Mouse (Mus musculus): Measurements from ENCODE around the gene Dtnb. TPM values are rescaled to one million over a fixed set of nuclear protein-coding genes. Genes with fewer than 3 reads are reported as not detected.

The Dtnb gene
- polyA plus RNA-seq, 2 experiments from 2014 or later: 25.4 to 28.0 TPM

- ATAC-seq: peak; percentile 17
Observed at GRCm38 (mm10) chr12:3807548-3808395, 235.6 kb downstream of the Dtnb start.

DNA sequence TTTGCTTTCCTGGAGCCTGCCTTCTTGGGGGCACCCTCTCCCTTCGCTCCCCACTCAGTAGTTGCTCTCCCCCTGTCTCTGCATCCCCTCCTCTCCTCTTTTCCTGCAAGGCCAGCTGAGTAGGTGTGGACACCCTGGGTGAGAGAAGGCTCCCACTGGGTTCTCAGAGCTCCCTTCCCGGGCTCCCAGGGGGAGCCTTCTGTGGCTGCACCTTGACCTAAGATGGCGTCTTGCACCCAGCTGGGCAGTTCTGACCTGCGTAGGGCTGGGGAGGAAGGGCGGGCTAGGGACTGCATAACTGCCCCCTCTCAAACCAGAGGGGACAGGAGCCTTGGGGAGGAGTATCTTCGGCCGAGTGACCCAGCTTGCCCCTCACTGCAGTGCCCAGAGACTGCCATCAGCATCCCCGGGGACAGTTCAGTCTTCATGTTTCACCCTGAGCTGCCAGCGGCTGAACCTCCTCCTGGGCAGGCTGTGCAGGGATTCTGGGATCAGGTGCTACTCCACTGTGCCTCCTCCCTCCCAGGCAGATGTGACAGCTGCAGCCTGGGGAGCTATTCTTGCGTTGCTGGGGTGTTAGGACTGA lies 236.3 kb downstream of the Dtnb start:
- ATAC-seq: no peak

- no peak for ATAC-seq
Observed at GRCm38 (mm10) chr12:3809520-3810180, 237.5 kb downstream of the Dtnb start.

DNA sequence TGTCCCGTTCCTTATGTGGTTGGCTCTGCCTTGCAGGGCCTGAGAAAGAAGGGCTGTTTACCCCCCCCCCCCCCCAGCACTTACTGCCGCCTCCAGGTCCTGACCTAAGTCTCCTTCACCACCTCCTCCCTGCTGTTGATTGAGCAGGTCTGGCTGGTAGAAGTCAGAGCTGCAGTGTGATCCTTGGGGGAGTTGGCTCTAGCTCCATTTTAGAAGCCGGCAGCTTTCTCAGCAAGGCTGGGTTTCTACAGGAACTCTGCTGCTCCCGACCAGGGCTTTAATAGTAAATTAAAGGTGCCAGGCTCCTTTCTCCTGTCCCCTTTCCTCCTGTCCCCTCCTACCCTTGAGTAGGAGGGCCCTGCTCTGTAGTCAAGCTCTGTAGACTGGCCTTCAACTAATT lies 238.3 kb downstream of the Dtnb start:
- ATAC-seq: no peak

DNA sequence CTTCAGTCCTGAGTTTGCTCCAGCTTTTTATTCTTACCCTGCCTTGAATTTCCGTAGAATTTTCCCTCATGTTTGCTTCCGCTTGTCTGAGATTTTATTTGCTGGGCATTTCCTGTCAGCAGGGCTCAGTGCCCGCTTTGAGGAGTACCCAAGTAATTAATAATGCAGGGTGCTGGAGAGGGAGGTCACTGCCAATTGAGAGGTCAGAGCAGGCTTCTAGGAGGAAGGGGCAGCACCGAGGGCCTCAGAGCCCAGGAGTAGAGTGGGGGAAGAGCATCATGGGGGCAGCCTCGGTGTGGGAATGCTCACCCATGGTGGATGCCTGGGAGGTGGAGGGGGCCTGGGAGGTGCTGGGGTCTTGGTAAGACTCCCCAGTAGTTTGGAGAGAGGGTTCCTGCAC lies 239.4 kb downstream of the Dtnb start:
- ATAC-seq: no peak

- ATAC-seq: no peak
Observed at GRCm38 (mm10) chr12:3812251-3812650, 240.1 kb downstream of the Dtnb start.

DNA sequence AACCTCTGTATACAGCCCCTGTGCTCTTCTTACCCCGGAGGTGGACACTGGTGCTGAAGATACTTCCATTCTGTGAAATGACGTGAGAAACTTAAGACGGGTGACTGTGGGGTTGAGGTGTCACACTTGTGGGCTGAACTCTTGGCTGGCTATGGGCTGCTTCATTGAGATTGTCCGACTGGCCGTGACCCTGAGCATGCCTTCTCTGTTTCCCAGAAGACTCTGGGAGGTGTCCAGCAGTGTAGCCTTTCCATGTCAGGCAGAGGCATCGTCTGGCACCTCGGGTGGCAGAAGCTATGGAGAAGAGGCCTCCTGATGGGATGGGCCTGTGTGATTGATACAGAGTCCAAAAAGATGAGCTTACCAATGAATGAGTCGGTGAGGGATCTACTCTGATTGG lies 241.0 kb downstream of the Dtnb start:
- no peak for ATAC-seq

DNA sequence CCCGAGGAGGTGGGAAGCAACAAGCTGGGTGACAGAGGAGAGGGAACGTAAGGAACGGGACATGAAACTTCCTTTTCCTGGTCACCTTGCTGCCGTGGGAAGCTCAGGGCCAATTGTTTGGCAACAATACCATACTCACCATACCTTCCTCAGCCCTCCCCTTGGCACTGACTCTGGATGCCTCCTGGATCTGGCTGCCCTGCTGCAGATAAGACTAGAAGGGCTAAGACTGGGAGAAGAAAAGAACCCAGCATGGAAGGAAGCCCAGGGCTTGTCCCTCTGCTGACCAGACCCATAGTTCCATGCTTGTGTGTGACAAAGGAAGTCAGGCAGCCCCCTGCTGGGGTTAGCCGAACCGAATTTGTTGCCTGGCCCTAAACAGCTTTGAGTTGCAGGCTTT lies 243.2 kb downstream of the Dtnb start:
- no peak for ATAC-seq

GRCm38 (mm10) chr12:3817033-3817432 lies 244.9 kb downstream of the Dtnb start:
- no peak for ATAC-seq

DNA sequence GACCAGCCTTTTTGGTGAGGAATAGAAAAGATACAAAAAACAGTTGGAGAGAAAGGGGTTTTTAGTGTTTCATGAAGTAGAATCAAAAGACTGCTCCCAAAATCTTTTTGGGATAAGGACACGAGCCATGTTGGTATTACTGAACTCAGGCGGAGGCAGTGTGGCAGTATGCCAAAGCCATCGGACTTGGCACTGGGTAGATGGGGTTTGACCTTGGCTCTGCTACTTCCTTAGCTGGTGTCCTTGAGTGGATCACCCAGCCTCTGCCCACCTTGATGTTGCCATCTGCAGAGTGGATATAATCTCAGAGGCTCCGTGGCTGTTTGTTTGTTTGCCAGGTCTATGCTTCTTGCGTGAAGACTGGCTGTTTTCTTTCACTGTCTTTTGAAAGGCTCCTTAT lies 245.4 kb downstream of the Dtnb start:
- ATAC-seq: no peak

- ATAC-seq: no peak
Observed at GRCm38 (mm10) chr12:3819899-3820298, 247.7 kb downstream of the Dtnb start.

DNA sequence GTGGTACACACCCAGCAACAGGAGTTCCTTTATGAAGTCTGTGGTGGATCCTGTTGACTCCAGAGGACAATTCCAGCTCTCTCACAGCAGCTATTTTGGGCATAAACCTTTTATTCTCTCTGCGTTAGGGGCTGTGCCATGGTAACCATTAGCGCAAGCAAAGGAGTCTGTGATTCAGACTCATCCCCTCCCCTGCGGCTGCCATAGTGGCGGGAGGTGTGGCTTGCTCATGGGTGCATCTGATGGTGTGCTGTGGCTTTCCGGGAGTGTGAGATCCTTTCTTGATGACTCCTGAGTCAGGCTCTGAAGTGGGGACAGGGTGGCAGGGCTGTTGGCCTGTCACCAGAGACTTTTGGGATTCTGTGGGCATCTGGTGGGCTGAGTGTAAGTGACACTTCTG lies 251.2 kb downstream of the Dtnb start:
- ATAC-seq: peak; percentile 75

- ATAC-seq: peak; percentile 17
Observed at GRCm38 (mm10) chr12:3824906-3825713, 252.9 kb downstream of the Dtnb start.

DNA sequence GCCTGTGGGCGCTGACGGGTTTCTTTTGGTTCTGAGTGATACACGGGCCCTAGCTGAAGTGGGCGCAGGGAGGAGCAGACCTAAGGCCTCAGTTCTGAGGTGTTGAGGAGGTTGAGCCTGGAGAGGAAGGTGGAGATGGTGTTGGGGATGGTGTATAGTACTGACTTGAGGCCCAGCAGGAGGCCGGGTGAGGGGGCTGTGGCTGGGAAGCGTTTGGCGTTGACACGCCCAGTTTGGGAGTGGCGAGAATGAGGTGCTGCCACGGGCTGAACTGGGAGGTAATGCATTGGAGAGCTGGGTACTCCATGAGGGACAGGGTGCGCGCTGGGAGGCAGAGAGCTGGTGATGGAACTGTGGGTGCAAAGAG lies 253.5 kb downstream of the Dtnb start:
- no peak for ATAC-seq

DNA sequence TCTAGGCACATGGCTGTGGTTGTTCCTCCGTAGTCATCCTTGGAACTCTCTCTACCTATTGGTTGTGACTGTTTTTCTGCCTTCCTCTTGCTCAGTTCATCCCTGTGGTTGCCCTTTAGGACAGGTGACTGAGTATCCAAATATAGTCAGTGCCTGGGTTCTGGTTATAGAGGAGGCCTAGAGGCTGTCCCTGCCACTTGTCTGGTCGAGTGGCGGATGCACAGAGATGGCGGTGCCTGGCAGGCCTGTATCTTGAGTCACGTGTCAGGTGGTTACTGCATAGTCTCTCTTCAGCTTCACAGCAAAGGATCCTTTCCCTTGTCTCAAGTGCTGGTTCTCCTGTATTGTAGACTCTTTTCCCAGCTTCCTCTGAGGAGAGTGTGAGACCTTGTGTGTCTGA lies 255.6 kb downstream of the Dtnb start:
- ATAC-seq: no peak

Other genes with a start within 250 kb of the Dtnb start
- 1 to 10 TPM; 2.6 to 3.3 TPM for gene Kif3c, start 207.2 kb upstream of the Dtnb start, polyA plus RNA-seq (2017; shearing (Covaris generic))
- 10 to 100 TPM; 55.6 to 64.8 TPM for gene Asxl2, start 145.5 kb upstream of the Dtnb start, polyA plus RNA-seq (2017; shearing (Covaris generic))
- 10 to 100 TPM; 27.3 to 27.4 TPM for gene Dnmt3a, start 233.6 kb downstream of the Dtnb start, polyA plus RNA-seq (2017; shearing (Covaris generic))

All from CD4-positive, CD25-positive, alpha-beta regulatory T cell, adult 4 months (primary cell).